8 mouse cellular contexts compared by ENCODE assay signal in the genomic region with DNA sequence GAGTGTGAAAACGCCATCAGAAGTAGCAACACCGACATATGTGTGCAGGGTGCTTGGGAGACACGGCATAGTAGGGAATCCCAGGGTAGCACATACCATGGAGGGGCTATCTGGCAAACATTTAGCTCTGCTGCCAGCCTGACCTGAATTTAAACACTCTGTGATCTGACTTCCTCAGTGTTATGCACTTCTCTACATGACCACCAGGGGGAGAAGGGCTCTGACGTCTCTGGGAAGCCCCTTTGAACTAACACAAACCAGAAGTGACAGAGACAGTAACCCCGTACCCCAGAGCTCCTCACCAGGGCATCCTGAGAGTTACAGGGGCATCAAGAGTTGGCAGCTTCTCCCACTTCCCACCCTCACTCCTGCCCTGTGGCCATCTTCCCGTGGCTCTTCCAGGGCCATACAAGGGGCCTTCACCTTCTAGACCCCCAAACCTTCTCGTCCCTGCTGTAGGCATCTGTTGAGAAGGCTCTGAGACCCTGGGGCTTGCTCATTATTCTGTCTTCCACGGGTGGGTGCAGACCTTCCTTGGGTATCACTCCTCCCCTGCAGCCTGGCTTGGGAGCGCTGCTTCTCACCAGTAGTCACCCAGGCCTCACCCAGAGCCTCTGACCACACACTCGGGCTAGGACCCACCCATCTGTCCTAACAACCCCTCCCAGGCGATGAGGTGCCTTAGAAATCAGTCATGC. TPM values are rescaled to one million over a fixed set of nuclear protein-coding genes. Genes with fewer than 3 reads are reported as not detected.
A peak's percentile ranks its signal among the peaks of the same experiment; 100 is the strongest.
DNase-seq lines count a peak whose midpoint lies in the region; ATAC-seq lines count a peak whose summit lies in the region.

No protein-coding gene starts in this region.

- no peaks in the 10 kb centered on the region for H3K9me3 ChIP-seq in forebrain, embryonic 13.5 days (replicated peaks)
- H3K9me3 ChIP-seq in liver, embryonic 13.5 days (replicated peaks), result no peaks in the 10 kb centered on the region

- H3K4me1 ChIP-seq in forebrain, embryonic 13.5 days, result peaks cover 18% of the 10 kb centered on the region
- H3K4me1 ChIP-seq in liver, embryonic 13.5 days (replicated peaks), result no peaks in the 10 kb centered on the region

- 49% methylated on average over 11 of the region's 11 CpGs for WGBS in forebrain, embryonic 13.5 days
- 31% methylated on average over 11 of the region's 11 CpGs for WGBS in liver, embryonic 13.5 days (ENCODE audit: insufficient replicate concordance)

- H3K9ac ChIP-seq in forebrain, embryonic 13.5 days, result peak overlapping the region; percentile 16; the same call in 1 of the 2 replicates
- no peak overlapping the region for H3K9ac ChIP-seq in liver, embryonic 13.5 days

- no peak overlapping the region for H3K27ac ChIP-seq in forebrain, embryonic 13.5 days
- no peak overlapping the region for H3K27ac ChIP-seq in liver, embryonic 13.5 days

- peak; percentile 39; the same call in 1 of the 2 replicates for ATAC-seq in forebrain, embryonic 13.5 days
- no peak for ATAC-seq in liver, embryonic 13.5 days (ENCODE audit: low read depth)
- peak; percentile 42; the same call in 1 of the 2 replicates for ATAC-seq in neutrophil, adult 5-6 weeks (ENCODE audit: extremely low read depth, insufficient number of reproducible peaks, low FRiP score, poor library complexity, severe bottlenecking)

- H3K27me3 ChIP-seq in forebrain, embryonic 13.5 days, result no peaks in the 10 kb centered on the region
- no peaks in the 10 kb centered on the region for H3K27me3 ChIP-seq in liver, embryonic 13.5 days

- DNase-seq in cerebellum, adult 18-20 months, result peak; percentile 73 to 79
- no peak for DNase-seq in cerebellum, adult 11 months
- peak; percentile 25 for DNase-seq in urinary bladder, postnatal 14 days (ENCODE audit: low spot score)
- DNase-seq in urinary bladder, postnatal 4 days (ENCODE audit: low spot score in 2 of 2), result no peak
- peak; percentile 6 for DNase-seq in liver, embryonic 13.5 days
- DNase-seq in Muller cell, postnatal 12 days (ENCODE audit: inconsistent ontology term), result no peak

- no peaks in the 10 kb centered on the region for H3K36me3 ChIP-seq in forebrain, embryonic 13.5 days (ENCODE audit: poor library complexity, severe bottlenecking)
- H3K36me3 ChIP-seq in liver, embryonic 13.5 days, result no peaks in the 10 kb centered on the region

- H3K4me3 ChIP-seq in forebrain, embryonic 13.5 days, result no peak overlapping the region
- no peak overlapping the region for H3K4me3 ChIP-seq in liver, embryonic 13.5 days (replicated peaks)

- no peak overlapping the region for H3K4me2 ChIP-seq in forebrain, embryonic 13.5 days
- no peak overlapping the region for H3K4me2 ChIP-seq in liver, embryonic 13.5 days

RNA-seq across cellular contexts. Expression of a gene that starts 37.3 kb away (rescaled TPM):
- not detected in 2 replicates for polyA plus RNA-seq in forebrain, embryonic 13.5 days (2015; fragmentation: Nextera tagmentation; extraction: Ambion mirVana)
- not detected in 2 replicates for polyA plus RNA-seq in liver, embryonic 13.5 days (2015; fragmentation: Nextera tagmentation; extraction: Ambion mirVana)
- not detected in 2 replicates for total RNA-seq in neutrophil, adult 5-6 weeks (2017)

Comparison
In these comparisons a context has a peak if more than half of its experiments do, and no peak if none do; other contexts are left out.
1. DNase-seq: peak in cerebellum, adult 18-20 months (2 of 2), urinary bladder, postnatal 14 days (single experiment) and liver, embryonic 13.5 days (single experiment); none in cerebellum, adult 11 months (single experiment), urinary bladder, postnatal 4 days (0 of 2) and Muller cell, postnatal 12 days (single experiment).